Mouse (Mus musculus): ENCODE measurements around the gene Mpped2. TPM values are rescaled to one million over a fixed set of nuclear protein-coding genes. Genes with fewer than 3 reads are reported as not detected.

Mpped2 gene
- polyA plus RNA-seq, 1 experiment: not detected

GRCm38 (mm10) chr2:106844766-106845678, 152.0 kb downstream of the Mpped2 start:
- WGBS: 75% methylated on average over 10 of the region's 10 CpGs
- Histone ChIP-seq H3K4me3 (ENCODE audit: insufficient read depth, low read depth, low read length) (no peak overlapping the region), H3K4me1 (ENCODE audit: control insufficient read depth, insufficient read depth, low read length) (peaks cover 10% of the 10 kb centered on the region), H3K27ac (ENCODE audit: insufficient read depth, low read depth, low read length) (no peak overlapping the region)
- no peak for TF ChIP-seq CTCF (IDR thresholded peaks at IDR 0.05; ENCODE audit: insufficient read depth, low read depth, low read length)
- TF ChIP-seq POLR2A (IDR thresholded peaks at IDR 0.05; ENCODE audit: insufficient read depth, low read depth, low read length): no peak

GRCm38 (mm10) chr2:106846511-106846910, 153.4 kb downstream of the Mpped2 start:
- Histone ChIP-seq H3K4me1 (ENCODE audit: control insufficient read depth, insufficient read depth, low read length) (peaks cover 10% of the 10 kb centered on the region), H3K4me3 (ENCODE audit: insufficient read depth, low read depth, low read length) (no peak overlapping the region), H3K27ac (ENCODE audit: insufficient read depth, low read depth, low read length) (no peak overlapping the region)
- 56% methylated on average over 4 of the region's 4 CpGs for WGBS
- TF ChIP-seq POLR2A (IDR thresholded peaks at IDR 0.05; ENCODE audit: insufficient read depth, low read depth, low read length): no peak
- no peak for TF ChIP-seq CTCF (IDR thresholded peaks at IDR 0.05; ENCODE audit: insufficient read depth, low read depth, low read length)

- H3K27ac ChIP-seq (ENCODE audit: insufficient read depth, low read depth, low read length): no peak overlapping the region
Observed at GRCm38 (mm10) chr2:106849389-106849788, 156.3 kb downstream of the Mpped2 start.

GRCm38 (mm10) chr2:106851515-106851914, 158.4 kb downstream of the Mpped2 start:
- 90% methylated on average over 8 of the region's 8 CpGs for WGBS
- H3K4me1 ChIP-seq (ENCODE audit: control insufficient read depth, insufficient read depth, low read length): peaks cover 14% of the 10 kb centered on the region
- TF ChIP-seq POLR2A (IDR thresholded peaks at IDR 0.05; ENCODE audit: insufficient read depth, low read depth, low read length) (no peak), CTCF (IDR thresholded peaks at IDR 0.05; ENCODE audit: insufficient read depth, low read depth, low read length) (no peak)
- no peak overlapping the region for H3K4me3 ChIP-seq (ENCODE audit: insufficient read depth, low read depth, low read length)
- no peak overlapping the region for H3K27ac ChIP-seq (ENCODE audit: insufficient read depth, low read depth, low read length)

More at GRCm38 (mm10) chr2:106849389-106849788, 156.3 kb downstream of the Mpped2 start:
- H3K4me1 ChIP-seq (ENCODE audit: control insufficient read depth, insufficient read depth, low read length): peaks cover 5% of the 10 kb centered on the region; the same call in 1 of the 2 replicates
- TF ChIP-seq POLR2A (IDR thresholded peaks at IDR 0.05; ENCODE audit: insufficient read depth, low read depth, low read length): no peak
- no peak for TF ChIP-seq CTCF (IDR thresholded peaks at IDR 0.05; ENCODE audit: insufficient read depth, low read depth, low read length)
- 67% methylated on average over 9 of the region's 9 CpGs for WGBS
- H3K4me3 ChIP-seq (ENCODE audit: insufficient read depth, low read depth, low read length): no peak overlapping the region

GRCm38 (mm10) chr2:106854213-106854612, 161.1 kb downstream of the Mpped2 start:
- WGBS: 70% methylated on average over 4 of the region's 4 CpGs
- H3K27ac ChIP-seq (ENCODE audit: insufficient read depth, low read depth, low read length): no peak overlapping the region
- TF ChIP-seq POLR2A (IDR thresholded peaks at IDR 0.05; ENCODE audit: insufficient read depth, low read depth, low read length): no peak
- no peak for TF ChIP-seq CTCF (IDR thresholded peaks at IDR 0.05; ENCODE audit: insufficient read depth, low read depth, low read length)
- H3K4me1 ChIP-seq (ENCODE audit: control insufficient read depth, insufficient read depth, low read length): peaks cover 20% of the 10 kb centered on the region
- H3K4me3 ChIP-seq (ENCODE audit: insufficient read depth, low read depth, low read length): no peak overlapping the region

GRCm38 (mm10) chr2:106854758-106855157, 161.7 kb downstream of the Mpped2 start:
- no peak overlapping the region for H3K27ac ChIP-seq (ENCODE audit: insufficient read depth, low read depth, low read length)
- H3K4me3 ChIP-seq (ENCODE audit: insufficient read depth, low read depth, low read length): no peak overlapping the region
- 41% methylated on average over 8 of the region's 8 CpGs for WGBS
- peaks cover 20% of the 10 kb centered on the region for H3K4me1 ChIP-seq (ENCODE audit: control insufficient read depth, insufficient read depth, low read length)
- TF ChIP-seq POLR2A (IDR thresholded peaks at IDR 0.05; ENCODE audit: insufficient read depth, low read depth, low read length) (no peak), CTCF (IDR thresholded peaks at IDR 0.05; ENCODE audit: insufficient read depth, low read depth, low read length) (no peak)

- TF ChIP-seq POLR2A (IDR thresholded peaks at IDR 0.05; ENCODE audit: insufficient read depth, low read depth, low read length) (no peak), CTCF (IDR thresholded peaks at IDR 0.05; ENCODE audit: insufficient read depth, low read depth, low read length) (no peak)
- H3K27ac ChIP-seq (ENCODE audit: insufficient read depth, low read depth, low read length): no peak overlapping the region
- H3K4me3 ChIP-seq (ENCODE audit: insufficient read depth, low read depth, low read length): no peak overlapping the region
- 57% methylated on average over 13 of the region's 13 CpGs for WGBS
- H3K4me1 ChIP-seq (ENCODE audit: control insufficient read depth, insufficient read depth, low read length): peaks cover 20% of the 10 kb centered on the region
Observed at GRCm38 (mm10) chr2:106855184-106855583, 162.1 kb downstream of the Mpped2 start.

- Histone ChIP-seq H3K27ac (ENCODE audit: insufficient read depth, low read depth, low read length) (no peak overlapping the region), H3K4me3 (ENCODE audit: insufficient read depth, low read depth, low read length) (no peak overlapping the region), H3K4me1 (ENCODE audit: control insufficient read depth, insufficient read depth, low read length) (peaks cover 20% of the 10 kb centered on the region)
- no peak for TF ChIP-seq POLR2A (IDR thresholded peaks at IDR 0.05; ENCODE audit: insufficient read depth, low read depth, low read length)
- TF ChIP-seq CTCF (IDR thresholded peaks at IDR 0.05; ENCODE audit: insufficient read depth, low read depth, low read length): no peak
- WGBS: 61% methylated on average over 12 of the region's 12 CpGs
Observed at GRCm38 (mm10) chr2:106855623-106856350, 162.7 kb downstream of the Mpped2 start.
